Mouse (Mus musculus) ovary, postnatal 36 days (tissue): ENCODE measurements around the gene Olfr1245.
"Not testable (repeated sequence)": the region's sequence is repeated elsewhere in the genome, so short reads cannot be mapped to it uniquely, and the experiment has no call there.

Experiments
- DNase-seq: peaks from one replicate; pipeline ENCODE4 v3.0.0; 2022; ENCODE audit warnings: low spot score, mixed read lengths

The Olfr1245 gene

DNA sequence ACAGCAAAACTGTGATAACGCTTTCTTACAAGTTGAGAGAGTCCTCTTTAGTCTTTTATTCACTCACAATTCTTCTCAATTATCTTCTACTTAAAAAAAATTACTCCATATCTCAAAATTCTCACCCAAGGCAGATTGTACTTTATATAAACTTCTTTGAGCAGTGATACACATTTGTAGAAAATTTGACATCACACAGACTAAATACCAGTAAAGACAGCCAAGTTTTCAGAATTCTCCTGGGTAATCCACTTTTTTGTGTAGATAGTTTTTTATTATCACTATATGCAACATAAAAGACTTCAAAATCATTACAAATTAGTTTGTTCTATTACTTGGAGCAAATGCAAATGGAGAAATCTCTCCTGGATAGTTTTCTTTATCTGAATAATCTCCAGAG lies at the start of gene Olfr1245:
Olfr1245 (minus strand) TSS at position 101 of the 400 bp plus-strand sequence.
- DNase-seq, result no peak

GRCm38 (mm10) chr2:89618145-89618544 lies 39.9 kb upstream of the Olfr1245 start, which contains the start of gene Olfr1248:
Olfr1248 (minus strand) TSS chr2:89618245.
- not testable (repeated sequence) for DNase-seq

DNA sequence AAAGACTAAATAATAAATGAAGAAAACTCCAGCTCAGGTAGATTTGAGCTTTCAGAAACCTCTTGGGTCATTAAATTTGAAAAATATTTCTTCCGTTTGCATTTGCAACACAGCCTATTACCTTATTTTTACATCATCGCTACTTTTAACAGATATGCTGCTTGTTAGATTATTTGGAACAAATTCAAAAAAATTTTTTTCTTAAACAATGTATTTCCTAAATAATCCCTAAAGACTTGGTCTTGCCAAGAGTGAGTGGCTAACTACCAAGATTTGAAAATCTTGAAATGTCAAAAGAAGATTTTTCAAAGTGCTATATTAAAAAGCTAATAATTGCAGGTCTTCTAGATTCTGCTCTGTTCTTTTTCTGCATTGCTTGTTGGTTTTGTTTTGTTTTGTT lies 35.8 kb upstream of the Olfr1245 start, which contains the start of gene Olfr1247:
Olfr1247 (minus strand) TSS at position 101 of the 400 bp plus-strand sequence.
- DNase-seq, result no peak

- DNase-seq, result no peak
Measured at GRCm38 (mm10) chr2:89593057-89593456, 14.8 kb upstream of the Olfr1245 start, which contains the start of gene Olfr1246. Olfr1246 (minus strand) TSS chr2:89593157.

DNA sequence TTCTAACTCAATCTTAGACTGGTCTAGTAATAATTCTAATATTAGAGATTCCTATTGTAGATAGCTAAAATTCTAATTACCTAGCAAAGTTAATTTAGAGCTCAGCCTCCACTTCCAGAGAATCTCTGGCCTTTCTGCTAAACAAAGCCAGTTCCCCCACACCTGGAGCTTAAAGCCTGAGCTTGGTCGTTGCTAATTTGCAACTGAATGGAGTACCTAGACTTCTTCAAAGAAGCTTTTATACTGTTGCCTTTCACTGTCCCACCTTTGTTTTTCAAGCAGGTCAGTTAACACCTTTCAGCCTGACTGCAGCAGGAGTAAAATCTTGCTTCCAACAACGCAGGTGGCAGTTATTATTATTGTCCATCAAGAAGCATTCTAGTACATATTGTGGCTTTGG lies 15.5 kb downstream of the Olfr1245 start:
- not testable (repeated sequence) for DNase-seq

GRCm38 (mm10) chr2:89544516-89544915 lies 33.7 kb downstream of the Olfr1245 start:
- DNase-seq, result no peak

DNA sequence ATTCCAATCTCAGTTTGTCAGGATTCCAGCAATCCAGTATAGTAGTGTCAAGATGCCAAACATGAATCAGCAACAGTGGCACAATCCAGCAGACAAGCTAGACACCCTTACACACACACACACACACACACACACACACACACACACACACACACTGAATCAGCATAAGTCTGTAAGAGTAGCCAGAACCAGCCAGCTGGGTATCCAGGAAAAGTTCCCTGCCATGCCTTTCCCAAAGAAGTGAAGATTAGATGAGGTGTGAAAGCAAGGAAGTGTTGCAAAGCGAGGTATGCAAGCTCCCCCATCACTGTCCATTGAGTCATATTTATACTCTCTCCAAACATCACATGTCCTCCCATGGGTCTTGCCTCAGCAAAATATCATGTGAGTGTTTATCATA lies 38.3 kb downstream of the Olfr1245 start:
- DNase-seq, result no peak

DNA sequence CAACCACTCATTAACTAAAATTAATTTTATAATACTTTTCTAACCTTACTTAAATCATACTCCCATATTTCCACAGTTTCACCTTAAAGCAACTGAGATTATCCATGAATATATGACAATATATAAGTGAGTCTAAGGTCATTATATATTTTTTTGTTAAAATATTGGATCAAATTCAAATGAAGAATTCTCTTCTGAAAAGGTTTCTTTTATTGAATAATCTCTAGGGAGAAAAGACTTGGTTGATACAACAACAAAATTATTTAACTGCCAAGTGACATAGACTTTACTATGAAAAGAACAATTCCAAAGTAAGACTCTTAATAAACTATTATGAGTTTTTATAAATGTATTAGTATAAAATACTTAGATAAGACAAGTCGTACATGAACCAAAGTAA lies 46.9 kb downstream of the Olfr1245 start, which contains the start of gene Olfr1243:
Olfr1243 (minus strand) TSS at position 101 of the 400 bp plus-strand sequence.
- no peak for DNase-seq
